Mouse (Mus musculus): ENCODE results near the gene Nfix.

DNA sequence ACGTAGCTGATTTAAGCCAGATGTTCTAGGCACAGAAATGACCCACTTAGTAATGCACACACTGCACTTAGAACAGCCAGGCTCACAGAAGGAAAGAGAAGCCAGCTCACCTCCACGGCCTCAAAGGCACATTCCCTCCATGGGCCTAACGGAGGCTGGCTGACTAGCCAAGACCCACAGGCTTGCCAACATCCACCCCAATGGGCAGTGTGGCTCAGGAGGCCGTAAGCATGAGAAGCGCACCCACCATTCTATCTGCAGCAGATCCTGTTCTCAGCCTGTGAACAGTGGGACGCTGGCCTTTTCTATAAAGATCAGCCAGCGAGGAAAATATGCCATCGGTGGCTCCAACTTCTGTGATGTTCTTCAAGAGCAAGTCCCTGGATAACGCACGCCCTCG, 83.4 kb downstream of the Nfix start:
- no peak for TF ChIP-seq POLR2A (IDR thresholded peaks at IDR 0.05; ENCODE audit: insufficient read depth, low read depth, low read length)
- TF ChIP-seq CTCF (IDR thresholded peaks at IDR 0.05), result no peak

All from heart, adult 2 months (tissue).